Mouse (Mus musculus): ENCODE data around the gene Fastkd1. TPM values are rescaled to one million over a fixed set of nuclear protein-coding genes. Genes with fewer than 3 reads are reported as not detected.

The Fastkd1 gene
- polyA plus RNA-seq, 1 experiment from 2014 or later: 17.1 TPM

Other genes with a start within 250 kb of the Fastkd1 start
- 0.45 and 0.57 TPM in 2 replicates for gene Lrp2, start 127.5 kb downstream of the Fastkd1 start, polyA plus RNA-seq (2015; fragmentation: Nextera tagmentation; extraction: Ambion mirVana)
- 9.6 and 13.3 TPM in 2 replicates for gene Bbs5, start 66.3 kb downstream of the Fastkd1 start, polyA plus RNA-seq (2015; fragmentation: Nextera tagmentation; extraction: Ambion mirVana)
- gene Klhl41, start 43.4 kb downstream of the Fastkd1 start, polyA plus RNA-seq (2015; fragmentation: Nextera tagmentation; extraction: Ambion mirVana): 14.2 and 17.4 TPM in 2 replicates
- gene Ppig, start 9.0 kb upstream of the Fastkd1 start, polyA plus RNA-seq (2015; fragmentation: Nextera tagmentation; extraction: Ambion mirVana): 85.1 and 93.0 TPM in 2 replicates
- 1.0 and 1.4 TPM in 2 replicates for gene Ccdc173, start 76.1 kb upstream of the Fastkd1 start, polyA plus RNA-seq (2015; fragmentation: Nextera tagmentation; extraction: Ambion mirVana)
- gene Phospho2, start 76.1 kb upstream of the Fastkd1 start, polyA plus RNA-seq (2015; fragmentation: Nextera tagmentation; extraction: Ambion mirVana): 14.4 and 16.7 TPM in 2 replicates
- gene Klhl23, start 108.4 kb upstream of the Fastkd1 start, polyA plus RNA-seq (2015; fragmentation: Nextera tagmentation; extraction: Ambion mirVana): 42.8 and 47.3 TPM in 2 replicates
- 193 and 222 TPM in 2 replicates for gene Ssb, start 148.0 kb upstream of the Fastkd1 start, polyA plus RNA-seq (2015; fragmentation: Nextera tagmentation; extraction: Ambion mirVana)
- gene Mettl5, start 172.1 kb upstream of the Fastkd1 start, polyA plus RNA-seq (2015; fragmentation: Nextera tagmentation; extraction: Ambion mirVana): 32.6 and 37.3 TPM in 2 replicates
- gene Ubr3, start 183.7 kb upstream of the Fastkd1 start, polyA plus RNA-seq (2015; fragmentation: Nextera tagmentation; extraction: Ambion mirVana): 10.0 and 11.3 TPM in 2 replicates